Mouse (Mus musculus) CH12.LX (cell line): ENCODE measurements around the gene Pla2g2c.

Source experiments
- CHD1 ChIP-seq: IDR thresholded peaks from 2 replicates; pipeline ENCODE4 v1.6.1; 2012; ENCODE audit warnings: low read depth, low read length, improper control_type of control experiment, inconsistent platforms
- EP300 ChIP-seq: IDR thresholded peaks from 2 replicates; pipeline ENCODE4 v1.6.1; 2011; ENCODE audit warnings: low read length, improper control_type of control experiment
- HCFC1 ChIP-seq: IDR thresholded peaks from 2 replicates; pipeline ENCODE4 v1.6.1; 2012; ENCODE audit warnings: low read depth, mild to moderate bottlenecking, inconsistent platforms, low read length, improper control_type of control experiment
- IRF4 ChIP-seq: IDR thresholded peaks from 2 replicates; pipeline ENCODE4 v1.6.1; 2014; ENCODE audit warnings: low read depth, mild to moderate bottlenecking, inconsistent platforms, low read length, improper control_type of control experiment
- JUND ChIP-seq: conservative IDR thresholded peaks from 2 replicates; pipeline ENCODE4 v1.6.1; 2011; ENCODE audit warnings: low read depth, low read length, improper control_type of control experiment
- KAT2A ChIP-seq: IDR thresholded peaks from 2 replicates; pipeline ENCODE4 v1.6.1; 2012; ENCODE audit warnings: low read length, improper control_type of control experiment, inconsistent platforms; ENCODE audit not compliant: insufficient replicate concordance
- POLR2A ChIP-seq: IDR thresholded peaks from 2 replicates; pipeline ENCODE4 v1.6.1; 2011; ENCODE audit warnings: low read depth, mild to moderate bottlenecking, improper control_type of control experiment, low read length
- TBP ChIP-seq: conservative IDR thresholded peaks from 2 replicates; pipeline ENCODE4 v1.6.1; 2011; ENCODE audit warnings: low read depth, low read length, improper control_type of control experiment

- TF ChIP-seq IRF4 (no peak), JUND (no peak), EP300 (no peak), TBP (no peak), KAT2A (no peak), POLR2A (no peak), HCFC1 (no peak), CHD1 (no peak)
Measured at GRCm38 (mm10) chr4:138690561-138690960, 34.0 kb upstream of the Pla2g2c start.
